Mouse (Mus musculus) heart, adult 11 months (tissue): ENCODE results near the gene Fmn2.

ENCODE experiments used
- DNase-seq: peaks from one replicate; pipeline ENCODE4 v3.0.0; 2022

The Fmn2 gene

DNA sequence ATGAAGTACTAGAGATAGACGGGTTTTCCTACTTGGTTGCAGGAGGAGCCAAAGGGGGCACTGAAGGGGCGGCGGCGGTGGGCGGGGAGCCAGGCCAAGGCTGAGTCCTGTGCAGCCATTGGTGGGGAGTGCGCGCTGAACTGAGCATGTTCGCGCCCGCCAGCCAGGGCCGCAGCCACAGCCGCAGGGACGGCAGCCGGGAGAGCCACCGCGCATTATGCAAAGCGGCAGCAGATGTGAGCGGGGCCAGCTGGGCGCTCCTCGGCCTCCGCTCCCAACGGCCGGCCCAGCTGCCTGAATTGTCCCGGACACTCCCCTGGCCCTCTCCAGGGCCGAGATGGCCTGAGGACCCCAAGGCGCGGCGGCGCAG is at the start of gene Fmn2:
TSS of gene Fmn2 (plus strand) at position 165 of the 370 bp plus-strand sequence.
- DNase-seq = peak; percentile 94

DNA sequence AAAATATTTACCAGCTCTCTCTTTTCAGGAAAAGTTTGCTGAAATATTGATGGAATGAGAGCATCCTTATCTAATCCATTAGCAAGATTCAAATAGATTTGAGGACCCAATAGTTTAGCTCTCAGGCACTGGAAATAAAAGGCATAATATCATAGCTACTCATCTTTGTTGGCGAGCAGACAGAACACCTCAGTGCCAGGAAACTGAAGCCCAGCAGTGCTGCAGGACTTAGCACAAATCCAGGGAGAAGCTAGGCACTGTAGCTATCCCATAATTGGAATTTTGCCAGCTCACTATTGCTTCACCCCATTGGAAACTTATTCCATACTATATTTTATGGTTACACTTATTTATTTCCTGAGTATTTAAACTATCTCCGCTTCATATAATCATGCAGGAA is 46.5 kb upstream of the Fmn2 start:
- peak; percentile 70 for DNase-seq

DNA sequence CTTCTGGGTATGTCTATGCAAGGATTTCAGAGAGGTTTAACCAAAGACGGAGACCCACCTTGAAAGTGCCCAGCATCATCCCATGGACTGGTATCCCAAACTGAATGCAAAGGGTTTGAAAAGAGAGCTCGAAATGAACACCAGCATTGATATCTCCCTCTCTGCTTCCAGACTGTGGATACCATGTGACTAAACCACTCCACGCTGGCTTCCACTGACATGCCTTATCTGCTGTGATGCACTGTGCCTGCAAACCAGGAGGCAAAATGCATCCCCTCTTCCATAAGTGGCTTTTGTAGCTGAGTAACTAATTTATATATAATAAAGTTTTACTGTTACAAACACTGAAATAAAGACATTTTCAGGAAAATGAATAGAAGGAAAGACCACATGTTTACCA is 36.2 kb upstream of the Fmn2 start:
- DNase-seq = peak; percentile 37

DNA sequence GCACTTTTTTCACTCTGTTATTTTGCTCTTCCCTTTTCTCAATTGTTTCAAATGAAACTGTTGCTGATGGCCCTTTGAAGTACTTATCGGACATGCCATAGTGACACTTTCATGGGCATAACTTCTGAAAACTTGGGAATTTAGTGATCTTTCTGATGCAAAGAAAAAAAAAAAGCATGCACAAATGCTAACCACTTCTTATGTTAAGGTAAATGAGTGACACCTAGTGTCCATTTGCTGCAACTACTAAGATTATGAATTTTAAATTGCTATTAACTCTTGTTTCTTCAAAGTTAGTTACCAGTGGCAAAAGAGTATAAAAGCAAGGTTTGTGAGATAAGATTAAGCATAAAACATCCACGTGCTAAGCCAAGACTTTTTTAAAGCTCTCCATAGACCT is 35.4 kb upstream of the Fmn2 start:
- no peak for DNase-seq

DNA sequence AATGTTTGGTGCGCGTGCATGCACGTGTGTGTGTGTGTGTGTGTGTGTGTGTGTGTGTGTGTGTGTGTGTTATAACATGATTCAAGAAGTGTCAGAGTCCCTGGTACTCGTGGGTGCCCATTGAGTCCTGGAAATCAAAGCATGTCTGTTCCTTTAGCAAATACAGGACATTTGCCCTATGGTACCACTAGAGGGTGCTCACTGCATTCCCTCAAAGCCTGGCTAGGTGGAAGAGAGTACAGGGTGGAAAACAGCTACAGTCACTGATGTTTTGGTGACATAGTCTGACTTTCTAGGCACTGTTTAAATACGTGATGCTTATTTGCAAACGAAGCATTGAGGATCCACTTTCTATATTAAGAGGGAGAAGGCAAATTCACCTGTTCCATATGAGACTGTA is 31.9 kb upstream of the Fmn2 start:
- DNase-seq = peak; percentile 54

DNA sequence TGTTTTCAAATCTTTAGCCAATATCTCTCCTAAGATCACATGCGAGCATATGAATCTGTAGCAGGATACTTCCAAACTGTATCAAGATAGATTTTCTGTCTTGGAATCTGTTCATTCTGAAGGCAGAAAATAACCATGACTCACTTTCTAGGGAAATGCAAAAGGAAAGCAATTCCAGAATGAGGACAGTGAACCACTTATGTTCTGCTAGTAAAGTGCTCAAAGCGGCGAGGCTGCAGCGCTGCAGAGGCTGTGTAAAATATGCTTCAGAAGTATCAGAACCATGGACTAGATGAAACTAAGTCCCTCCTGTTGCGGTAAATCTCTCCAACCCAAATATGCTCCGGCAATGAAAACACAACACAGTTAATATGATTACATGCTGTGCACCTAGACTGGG is 19.1 kb upstream of the Fmn2 start:
- no peak for DNase-seq

DNA sequence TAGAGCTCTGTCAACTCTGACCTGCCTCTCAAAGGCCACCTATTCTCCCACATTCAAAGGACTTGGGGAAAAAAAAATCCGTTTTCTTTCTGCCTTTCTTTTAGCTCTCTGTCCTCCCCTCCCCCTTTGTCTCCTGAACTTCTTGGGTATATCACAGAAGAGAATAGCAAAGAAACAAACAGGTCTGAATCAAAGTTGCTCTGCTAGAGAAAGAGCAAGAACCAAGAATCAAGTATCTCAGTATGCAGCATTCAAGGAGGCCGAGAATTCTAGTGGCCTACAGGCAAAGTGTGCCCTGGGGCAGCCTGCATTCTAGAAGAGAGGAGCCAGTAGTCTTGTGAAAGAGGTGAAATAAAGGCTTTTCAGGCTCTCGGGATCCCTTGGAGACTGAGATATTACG is 1.6 kb upstream of the Fmn2 start:
- DNase-seq = no peak

DNA sequence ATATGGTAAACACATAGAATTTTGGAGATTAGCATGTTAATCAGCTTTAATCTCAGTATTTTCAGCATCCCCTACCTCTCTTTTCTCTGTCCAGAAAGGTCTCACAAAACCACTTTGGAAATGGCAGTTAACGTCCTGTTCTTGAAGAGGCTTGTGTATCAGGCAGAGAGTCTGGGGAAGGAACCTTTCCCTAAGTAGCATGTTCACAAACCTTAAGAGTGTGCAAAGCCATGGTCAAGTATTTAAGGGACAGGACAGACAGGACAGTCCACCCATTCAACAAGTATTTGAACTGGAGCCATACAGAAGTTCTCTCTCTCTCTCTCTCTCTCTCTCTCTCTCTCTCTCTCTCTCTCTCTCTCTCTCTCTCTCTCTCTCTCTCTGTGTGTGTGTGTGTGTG is 614 bp upstream of the Fmn2 start:
- DNase-seq = no peak

DNA sequence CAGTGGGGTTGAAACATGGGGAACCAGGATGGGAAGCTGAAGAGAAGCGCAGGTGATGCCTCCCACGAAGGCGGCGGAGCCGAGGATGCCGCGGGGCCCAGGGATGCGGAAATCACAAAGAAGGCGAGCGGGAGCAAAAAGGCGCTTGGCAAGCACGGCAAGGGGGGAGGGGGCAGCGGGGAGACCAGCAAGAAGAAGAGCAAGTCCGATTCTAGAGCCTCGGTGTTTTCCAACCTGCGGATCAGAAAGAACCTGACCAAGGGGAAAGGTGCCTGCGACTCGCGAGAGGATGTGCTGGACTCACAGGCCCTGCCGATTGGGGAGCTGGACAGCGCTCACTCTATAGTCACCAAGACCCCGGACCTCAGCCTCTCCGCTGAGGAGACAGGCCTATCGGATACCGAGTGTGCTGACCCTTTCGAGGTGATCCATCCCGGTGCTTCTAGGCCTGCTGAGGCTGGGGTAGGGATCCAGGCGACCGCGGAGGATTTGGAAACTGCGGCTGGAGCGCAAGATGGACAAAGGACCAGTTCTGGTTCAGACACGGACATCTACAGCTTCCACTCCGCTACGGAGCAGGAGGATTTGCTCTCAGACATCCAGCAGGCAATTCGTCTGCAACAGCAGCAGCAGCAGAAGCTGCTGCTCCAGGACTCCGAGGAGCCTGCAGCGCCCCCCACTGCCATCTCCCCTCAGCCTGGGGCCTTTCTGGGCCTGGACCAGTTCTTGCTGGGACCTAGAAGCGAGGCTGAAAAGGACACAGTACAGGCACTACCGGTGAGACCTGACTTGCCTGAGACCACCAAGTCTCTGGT is 613 bp downstream of the Fmn2 start:
- peak; percentile 90 for DNase-seq

DNA sequence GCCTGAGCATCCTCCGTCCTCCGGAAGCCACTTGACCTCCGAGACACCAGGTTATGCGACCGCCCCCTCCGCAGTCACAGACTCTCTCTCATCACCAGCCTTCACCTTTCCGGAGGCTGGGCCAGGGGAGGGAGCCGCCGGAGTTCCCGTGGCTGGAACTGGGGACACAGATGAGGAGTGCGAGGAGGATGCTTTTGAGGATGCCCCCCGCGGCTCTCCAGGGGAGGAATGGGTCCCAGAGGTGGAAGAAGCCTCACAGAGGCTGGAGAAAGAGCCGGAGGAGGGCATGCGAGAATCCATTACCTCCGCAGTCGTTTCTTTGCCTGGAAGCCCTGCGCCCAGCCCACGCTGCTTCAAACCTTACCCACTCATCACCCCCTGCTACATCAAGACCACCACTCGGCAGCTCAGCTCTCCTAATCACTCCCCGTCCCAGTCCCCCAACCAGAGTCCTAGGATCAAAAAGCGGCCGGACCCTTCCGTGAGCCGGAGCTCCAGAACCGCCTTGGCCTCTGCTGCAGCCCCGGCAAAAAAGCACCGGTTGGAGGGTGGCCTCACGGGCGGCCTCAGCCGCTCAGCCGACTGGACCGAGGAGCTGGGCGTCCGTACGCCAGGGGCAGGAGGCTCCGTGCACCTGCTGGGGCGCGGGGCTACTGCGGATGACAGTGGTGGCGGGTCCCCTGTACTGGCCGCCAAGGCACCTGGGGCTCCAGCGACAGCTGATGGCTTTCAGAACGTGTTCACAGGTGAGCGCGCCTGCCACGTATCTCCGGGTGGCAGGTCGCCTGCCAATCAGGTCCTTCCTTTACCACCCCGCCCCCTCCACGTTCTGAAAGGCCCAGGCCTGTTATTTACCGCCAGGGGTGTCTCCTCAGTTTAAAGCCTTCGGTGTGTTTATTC is 1.5 kb downstream of the Fmn2 start:
- peak; percentile 86 for DNase-seq

DNA sequence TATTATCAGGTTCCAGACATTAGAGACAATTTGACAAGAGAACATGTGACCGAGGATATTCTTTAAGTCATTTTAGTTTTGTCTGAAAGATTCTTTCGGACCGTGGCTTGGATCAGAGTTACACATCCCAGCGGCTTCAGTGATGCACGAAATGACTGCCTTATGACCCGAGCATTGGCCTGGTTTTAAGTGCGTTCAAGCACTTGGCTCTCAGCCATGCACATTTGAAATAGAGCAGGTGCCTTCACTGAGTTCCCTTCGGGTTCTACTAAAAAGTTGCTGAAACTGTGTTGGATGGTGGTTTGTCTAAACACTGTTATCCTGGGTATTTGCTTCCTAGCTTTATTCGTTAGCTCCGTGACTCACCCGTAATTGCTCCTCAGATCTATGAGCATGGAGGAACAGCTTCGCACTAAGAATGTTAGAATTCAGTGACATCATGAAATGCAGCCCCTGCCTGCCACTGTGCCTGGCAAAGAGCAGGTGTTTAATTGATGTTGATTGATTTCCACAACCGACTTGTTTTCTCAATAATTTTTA is 7.0 kb downstream of the Fmn2 start:
- no peak for DNase-seq

DNA sequence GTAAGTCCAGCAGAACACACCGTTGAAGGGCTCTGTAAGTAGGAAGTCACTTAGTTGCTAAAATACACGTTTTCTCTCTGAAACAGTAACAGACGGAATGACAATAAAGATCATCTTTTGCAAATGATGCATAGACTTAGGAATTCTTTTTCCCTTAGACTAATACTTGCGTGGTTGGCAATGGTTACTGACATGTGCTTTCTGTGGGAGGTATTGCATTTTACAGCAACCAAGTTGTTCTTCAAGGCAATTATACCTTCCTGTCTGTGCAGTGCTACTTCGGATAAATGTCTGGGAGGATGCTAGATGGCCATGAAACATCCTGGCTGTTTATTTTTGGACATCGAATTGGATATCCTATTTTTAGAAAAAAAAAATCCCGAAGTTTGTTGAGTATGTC is 11.8 kb downstream of the Fmn2 start:
- DNase-seq = no peak

DNA sequence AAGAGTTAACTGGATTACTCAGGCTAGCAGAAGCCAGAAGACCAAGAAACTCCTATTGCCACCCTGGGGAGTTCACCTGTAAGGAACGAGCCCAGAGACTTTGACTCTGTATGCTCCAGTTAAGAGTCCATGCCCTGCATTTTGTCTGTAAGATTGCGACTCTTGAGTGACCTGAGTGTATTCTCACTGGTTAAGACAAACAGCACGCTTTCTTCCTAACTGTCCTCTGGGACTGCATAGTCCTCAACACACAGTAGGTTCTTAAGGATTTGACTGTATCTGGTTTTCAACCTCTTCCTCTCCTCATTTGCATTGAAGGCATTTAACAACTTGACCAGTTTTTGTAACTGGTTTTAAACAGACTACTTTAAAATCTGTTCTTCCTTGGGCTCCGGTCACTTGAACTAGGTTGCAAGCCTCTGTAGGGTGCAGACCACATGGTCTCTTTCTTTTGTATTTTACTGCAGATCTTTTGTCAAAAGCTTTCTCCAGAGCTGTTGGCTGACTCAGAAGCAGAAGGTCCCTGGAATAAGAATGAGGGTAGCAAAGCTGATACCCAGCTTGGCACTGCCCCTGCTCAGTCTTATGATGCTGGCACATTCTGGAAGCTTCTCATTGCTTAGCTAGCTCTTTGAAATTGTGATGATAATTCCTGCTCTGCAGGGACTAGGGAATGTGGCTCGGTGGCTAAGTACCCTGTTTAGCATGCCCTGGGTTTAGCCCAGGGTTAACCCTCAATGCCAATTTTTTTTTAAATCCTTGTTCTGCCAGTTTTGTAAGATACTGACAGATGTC is 20.5 kb downstream of the Fmn2 start:
- DNase-seq = no peak

DNA sequence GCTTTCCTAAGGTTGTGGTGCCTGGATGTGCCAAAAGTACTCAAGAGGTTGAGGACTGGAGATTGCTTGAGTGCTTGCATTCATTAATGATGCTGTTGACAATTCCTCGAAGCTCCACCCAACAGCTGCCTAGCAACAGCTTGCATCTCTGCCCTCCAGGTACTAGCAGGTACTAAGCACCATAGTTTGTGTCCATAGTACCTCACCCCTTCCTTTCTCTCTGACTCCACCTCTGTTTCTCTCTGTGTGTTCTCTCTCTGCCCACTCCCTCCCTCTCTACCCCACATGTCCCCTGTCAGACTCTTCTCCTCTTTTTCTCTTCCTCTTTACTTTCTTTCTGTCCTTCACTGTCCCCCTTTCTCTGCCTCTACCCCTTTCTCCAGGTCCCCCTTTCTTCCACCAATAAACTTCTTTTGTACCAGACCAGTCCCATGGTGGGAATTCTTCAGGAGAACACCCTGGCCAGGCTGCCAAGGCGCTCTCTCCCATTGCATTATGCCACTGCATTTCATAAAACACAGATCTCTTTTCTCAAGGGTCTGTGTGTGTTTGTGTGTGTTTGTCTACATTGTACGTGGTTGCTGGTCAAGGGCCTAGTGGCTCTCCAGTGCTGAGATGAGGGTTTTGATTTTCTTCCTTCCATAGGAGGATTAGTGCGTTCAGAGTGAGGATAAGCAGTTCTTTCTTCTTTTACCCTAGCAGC is 21.3 kb downstream of the Fmn2 start:
- DNase-seq = no peak

DNA sequence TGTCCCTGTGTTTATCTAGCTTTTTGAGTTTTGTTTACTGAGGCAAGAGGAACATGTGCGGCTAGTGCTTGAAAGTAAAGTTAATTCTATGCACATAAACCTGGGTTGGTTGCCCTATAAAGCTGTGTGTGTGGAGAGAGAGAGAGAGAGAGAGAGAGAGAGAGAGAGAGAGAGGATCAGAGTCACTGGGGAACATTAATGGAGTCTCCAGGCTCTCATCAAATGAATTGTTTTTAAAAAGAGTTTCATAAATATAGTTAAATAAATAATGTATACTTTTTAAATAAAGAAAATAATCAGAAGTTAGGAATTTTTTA is 21.8 kb downstream of the Fmn2 start:
- no peak for DNase-seq

DNA sequence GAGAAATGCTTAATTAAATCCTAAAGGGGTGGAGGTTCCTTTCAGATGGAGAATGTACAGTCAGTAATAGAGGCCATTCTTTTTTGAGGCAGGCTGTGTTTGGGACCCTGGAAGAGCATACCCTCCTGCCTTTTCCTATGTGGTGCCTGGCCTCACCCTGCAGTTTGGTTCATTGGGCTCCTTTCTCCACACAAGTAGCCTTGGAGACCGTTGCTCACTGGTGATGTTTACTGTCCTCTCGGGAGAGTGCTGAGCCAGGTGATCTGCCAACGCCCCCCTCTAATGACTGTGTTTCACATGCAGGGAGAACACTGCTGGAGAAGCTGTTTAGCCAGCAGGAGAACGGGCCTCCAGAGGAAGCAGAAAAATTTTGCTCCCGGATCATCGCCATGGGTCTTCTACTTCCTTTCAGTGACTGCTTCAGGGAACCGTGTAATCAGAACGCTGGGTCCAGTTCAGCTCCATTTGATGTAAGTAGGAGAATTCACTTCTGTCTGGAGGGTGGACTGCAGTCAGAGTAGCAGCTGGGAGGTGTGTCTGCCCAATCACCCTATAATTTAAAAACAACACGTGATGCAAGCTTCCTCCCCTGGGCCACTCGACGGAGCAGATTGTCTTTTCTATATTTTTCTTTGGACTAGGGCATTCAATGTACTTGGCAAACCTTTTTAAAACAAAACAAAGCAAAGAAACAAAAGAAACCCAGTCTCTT is 35.3 kb downstream of the Fmn2 start:
- DNase-seq = no peak

DNA sequence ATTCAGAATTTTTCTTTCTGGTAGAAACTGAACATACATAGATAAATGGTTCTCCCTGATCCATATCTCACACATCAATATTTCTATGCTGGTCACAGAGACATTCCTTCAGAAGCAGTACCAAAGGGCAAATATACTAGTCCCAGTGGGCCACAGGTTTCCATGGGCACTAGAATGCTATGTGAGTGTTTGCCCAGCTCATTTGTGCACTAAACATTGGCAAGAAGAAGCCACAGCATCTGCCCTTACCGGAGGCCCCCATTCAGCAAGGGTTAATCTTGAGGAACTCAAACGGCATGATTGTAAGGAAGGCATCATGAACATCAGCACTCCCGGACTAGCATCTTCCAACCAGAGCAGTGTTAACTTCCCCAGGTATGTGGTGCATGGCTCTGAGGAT is 35.9 kb downstream of the Fmn2 start:
- DNase-seq = no peak

DNA sequence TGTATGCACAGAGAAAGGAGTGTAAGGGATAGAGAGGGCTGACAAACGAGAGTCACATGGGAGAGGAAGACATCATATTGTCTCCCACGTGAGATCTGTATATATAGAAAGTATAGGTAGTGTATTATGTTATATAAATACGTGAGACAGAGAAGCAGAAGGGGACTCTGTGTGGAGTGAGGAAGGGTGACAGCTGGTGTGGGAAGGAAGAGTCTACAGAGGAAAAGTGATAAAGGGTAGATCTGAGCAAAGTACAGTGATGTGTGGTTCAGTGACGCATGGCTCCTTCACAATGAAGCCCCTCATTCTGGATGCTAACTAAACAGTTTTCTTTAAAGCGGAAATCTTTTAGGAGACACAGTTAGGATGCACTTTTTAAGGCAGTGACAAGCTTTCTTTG is 46.7 kb downstream of the Fmn2 start:
- DNase-seq = no peak

DNA sequence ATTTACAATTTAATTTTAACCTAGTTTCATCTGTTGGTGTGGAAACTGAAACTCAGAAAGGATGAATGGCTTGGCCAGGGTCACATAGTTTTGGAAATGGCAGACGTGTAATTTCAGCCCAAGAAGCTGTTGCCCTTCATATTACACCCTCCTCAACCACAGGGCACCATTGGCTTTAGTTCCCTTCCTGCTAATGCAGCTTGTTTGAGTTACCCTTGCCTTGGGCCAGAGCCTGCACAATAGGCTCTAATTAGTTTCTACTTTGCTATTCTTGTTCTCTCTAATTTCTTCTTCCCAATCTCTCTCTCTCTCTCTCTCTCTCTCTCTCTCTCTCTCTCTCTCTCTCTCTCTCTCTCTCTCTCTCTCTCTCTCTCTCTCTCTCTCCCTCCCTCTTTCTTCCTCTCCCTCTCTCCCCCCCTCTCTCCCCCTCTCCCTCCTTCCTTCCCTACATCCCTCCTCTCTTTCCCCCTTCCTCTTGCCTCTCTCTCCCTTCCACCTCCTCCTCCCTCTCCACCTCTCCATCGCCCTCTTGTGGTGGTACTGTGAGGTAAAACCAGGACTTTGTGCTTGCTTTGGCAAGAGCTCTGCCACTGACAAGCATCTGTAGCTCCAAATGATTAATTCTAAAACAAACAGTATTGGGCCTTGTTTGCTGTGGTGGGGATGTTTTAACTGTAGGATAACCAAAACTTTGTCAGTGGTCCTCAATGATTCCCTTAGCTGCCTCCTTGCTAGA is 51.8 kb downstream of the Fmn2 start:
- peak; percentile 59 for DNase-seq

DNA sequence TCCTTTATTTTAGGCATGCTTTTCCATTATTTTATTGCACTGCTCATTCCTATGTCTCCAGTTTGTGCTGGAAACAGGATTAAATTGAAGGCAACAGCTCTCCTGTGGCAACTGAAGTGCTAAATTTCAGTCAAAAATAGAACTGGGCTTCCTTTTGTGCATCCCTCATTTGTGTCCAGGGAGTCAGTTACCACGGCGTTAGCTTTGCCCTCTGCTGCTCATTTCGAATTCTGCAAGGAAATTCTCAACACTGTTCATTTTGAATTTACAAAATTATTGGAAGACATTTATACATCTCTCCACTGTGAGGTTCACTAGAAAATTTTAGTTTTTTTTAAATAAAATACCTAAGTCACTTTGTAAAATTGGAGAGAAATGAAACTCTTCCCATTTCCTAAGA is 53.8 kb downstream of the Fmn2 start:
- DNase-seq = peak; percentile 6

DNA sequence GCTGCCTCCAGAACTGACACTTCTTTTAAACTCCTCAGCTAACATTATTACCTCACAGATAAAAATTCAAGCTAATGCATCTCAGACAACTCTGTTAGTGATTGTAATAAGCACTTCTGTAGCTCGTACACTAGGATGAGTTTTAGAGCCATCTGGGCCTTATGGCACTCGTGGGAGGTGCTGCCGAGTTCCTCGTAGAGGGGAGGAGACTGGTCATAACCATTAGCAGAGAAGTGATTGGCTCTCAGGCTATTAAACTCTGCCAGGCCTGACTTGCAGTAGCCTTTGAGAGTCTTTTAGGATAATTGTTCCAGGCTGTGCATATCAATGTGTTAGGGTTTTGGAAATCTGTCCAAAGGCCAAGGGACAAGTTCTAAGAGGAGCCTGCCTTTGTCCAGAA is 55.6 kb downstream of the Fmn2 start:
- no peak for DNase-seq
